Mouse (Mus musculus) urinary bladder, adult 2 months (tissue): Measurements from ENCODE around the gene Kcnip3. TPM values are rescaled to one million over a fixed set of nuclear protein-coding genes. Genes with fewer than 3 reads are reported as not detected.
A peak's percentile ranks its signal among the peaks of the same experiment; 100 is the strongest.

ENCODE experiments used
- DNase-seq: peaks from one replicate; pipeline ENCODE4 v3.0.0; 2022; ENCODE audit warnings: low spot score
- polyA plus RNA-seq: library from polyadenylated mRNA; depleted of rRNA; stranded (reverse); fragments of >200 nt; gene quantifications from 2 replicates; pipeline ENCODE4 v1.2.3, GENCODE M21; 2012

The Kcnip3 gene
- polyA plus RNA-seq, 1 experiment: 4.2 TPM

DNA sequence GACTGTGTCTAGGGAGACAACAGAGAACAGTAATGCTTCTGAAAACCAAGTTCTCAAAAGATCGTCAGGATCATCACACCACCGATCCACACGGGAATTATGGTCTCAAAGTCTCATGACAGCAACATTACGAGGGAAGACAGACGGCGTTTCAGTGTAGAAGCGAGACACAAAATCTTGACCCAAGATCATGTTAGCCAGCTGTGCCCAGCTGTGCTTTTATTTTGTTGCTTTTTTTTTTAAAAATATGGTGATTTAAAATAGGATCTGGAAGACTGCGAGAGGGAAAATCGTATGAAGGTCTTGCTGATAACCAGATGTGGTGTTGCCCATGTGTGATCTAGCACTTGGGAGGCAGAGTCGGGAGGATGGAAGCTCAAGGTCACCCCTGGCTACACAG is 51.2 kb downstream of the Kcnip3 start:
- no peak for DNase-seq

DNA sequence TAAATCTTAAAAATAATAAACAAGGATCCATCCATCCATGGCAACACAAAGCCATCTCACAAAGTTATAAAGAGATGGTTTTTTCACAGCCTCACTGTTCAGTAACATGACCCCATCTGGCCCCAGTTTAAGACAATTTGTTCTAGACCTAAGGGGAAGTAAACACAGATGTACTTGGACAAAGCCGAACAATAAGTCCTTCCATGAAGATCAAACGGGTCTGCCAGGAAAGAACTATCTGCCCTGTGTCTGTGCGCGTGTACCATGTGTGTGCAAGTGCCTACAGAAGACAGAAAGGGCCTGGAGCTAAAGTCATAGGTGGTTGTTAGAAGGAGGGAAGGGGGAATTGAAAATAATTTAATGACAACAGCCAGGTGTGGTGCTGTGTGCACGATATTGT is 51.7 kb downstream of the Kcnip3 start:
- no peak for DNase-seq

DNA sequence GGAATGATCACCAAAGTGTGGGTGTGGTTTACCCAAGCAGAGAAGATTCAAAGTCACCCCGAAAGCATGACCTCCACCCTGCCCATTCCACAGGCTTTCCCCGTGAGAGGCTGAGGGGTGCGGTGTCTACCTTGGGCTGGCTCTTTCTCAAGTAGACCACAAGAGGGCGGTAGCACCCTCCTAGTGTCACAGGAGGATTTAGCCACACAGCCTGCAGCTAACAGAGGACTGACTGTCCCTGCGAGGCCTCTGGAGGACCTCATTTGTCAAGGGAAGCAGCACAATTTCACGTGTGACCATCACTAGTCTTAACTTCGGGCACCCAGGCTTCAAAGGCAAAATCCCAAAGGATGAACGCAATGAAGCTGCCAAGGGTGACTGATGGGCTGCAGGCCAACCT is 59.6 kb downstream of the Kcnip3 start:
- peak; percentile 34 for DNase-seq

DNA sequence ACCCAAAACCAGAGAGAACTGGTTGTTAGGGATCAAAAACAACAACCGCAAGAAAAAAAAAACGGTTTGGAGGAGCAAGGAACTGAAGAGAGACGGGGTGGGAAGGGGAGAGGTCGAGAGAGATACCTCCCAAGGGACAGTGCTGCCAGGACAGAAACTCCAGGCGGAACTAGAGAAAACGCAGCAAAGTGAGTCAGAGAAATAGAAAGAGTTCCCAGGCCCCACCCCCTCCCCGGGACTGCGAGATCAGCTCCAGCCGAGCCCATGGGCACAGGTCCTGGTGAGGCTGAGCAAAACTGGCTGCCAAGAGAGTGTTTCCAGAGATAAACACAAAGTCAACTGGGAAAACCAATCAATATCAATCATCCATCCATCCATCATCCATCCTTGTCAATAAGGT is 60.5 kb downstream of the Kcnip3 start:
- no peak for DNase-seq

DNA sequence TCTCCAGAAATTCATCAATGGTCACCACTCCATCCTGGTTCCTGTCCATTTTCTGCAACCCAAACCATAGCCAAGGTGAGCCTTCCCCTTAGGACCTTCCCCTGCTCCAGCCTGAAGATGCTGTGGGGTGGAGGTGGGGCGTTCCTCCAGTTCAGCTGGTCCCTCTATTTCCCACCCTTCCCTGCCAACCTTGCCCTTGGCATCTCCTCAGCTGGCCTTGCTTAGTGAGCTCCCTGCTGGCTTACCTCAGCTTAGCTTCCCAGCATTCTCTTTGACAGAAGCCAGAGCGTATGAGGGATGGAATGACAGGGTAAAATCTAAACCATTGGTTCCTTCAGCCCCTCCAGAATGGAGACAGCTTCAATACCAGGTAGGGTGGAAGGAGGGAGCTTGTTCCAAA is 62.6 kb downstream of the Kcnip3 start:
- no peak for DNase-seq

DNA sequence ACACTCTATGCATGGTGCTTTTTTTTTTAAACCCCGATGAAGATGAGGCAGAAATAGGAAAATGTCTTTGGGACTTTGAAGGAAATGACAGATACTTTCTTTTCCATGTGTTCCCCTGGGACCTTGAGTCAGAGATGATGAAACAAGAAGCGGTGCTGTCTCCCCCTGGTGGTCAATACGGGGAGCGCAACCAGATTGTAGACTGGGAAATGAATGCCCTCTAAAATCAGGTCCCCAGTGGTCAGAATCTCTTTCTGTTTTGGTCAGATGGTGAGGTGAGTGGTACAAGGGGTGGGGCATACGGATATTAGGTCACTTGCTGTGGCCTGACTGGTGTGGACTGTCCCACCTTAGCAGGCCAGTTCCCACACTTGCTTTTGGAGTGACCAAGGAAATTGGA is 68.1 kb downstream of the Kcnip3 start:
- DNase-seq: peak; percentile 51

DNA sequence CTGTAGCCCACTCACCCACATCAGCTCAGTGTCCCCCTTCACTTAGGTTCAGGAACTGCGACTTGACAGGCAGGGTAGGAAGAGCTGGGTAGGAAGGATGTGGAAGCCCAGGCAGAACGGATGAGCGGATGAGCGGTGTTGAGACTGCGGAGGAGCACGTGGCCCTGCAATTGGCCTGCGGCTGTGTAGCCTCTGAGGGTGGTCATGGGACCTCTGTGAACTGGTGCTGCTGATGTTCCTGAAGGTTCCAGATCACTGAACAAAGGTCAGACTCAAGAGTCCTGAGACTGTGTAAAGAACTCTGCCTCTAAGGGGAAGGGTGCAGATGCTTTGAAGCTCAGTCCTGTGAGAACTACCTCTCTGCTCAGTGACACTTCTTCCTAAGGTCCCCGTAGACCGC is 68.8 kb downstream of the Kcnip3 start:
- DNase-seq: no peak

DNA sequence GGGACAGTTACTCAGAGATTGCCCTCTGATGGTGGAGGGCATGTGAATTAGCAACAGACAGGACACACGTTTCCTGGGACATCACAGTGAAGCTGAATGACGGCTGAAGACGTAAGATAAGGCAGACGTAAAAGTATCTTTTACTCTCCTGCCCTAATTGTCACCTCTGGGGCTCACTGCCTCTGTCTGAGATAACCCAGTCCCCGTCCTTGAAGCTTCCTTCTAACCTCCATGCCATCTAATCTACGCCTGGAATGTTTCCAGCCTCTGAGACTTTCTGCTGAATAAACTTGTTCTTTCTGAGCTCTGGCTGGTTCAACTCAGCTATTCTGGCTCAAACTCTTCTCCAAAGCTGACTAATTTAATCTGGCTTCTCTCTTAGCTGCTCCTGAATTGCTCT is 70.1 kb downstream of the Kcnip3 start:
- no peak for DNase-seq

DNA sequence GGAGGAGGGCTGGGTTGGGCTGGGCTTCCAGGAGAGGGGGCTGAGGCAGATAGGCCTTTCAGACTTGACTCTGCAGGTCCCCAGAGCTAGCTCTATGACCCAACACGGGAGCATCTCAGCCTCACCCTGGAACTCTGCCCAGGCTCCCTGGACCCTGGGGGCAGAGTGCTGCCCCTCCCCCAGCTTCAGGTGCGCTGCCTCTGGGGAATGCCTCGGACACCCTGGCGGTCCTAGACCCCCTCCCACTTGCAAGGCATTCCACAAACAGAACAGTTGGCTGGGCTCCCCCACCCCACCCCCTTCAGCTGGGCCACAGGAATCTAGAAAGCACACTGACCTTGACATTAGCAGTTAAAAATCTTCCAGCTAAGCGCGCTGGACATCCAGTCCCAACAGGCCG is 72.2 kb downstream of the Kcnip3 start:
- no peak for DNase-seq

DNA sequence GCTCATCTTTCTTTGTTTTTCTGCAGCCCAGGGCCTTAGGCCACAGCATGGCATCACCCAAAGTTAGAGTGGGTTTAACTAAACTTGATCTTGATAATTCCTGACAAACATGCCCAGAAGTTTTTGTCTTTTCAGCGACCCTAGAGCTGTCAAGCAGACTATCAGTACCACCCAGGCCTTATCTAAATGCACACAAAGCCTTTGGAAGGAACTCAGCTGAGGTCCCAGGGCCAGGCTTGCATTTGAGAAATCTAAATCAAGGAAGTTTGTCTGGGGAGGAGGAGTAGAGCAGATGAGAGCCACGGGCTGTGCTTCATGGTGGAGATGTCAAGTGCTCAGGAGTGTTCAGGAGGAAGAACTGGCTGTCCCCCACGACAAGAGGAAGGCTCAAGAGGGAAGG is 75.0 kb downstream of the Kcnip3 start:
- no peak for DNase-seq

DNA sequence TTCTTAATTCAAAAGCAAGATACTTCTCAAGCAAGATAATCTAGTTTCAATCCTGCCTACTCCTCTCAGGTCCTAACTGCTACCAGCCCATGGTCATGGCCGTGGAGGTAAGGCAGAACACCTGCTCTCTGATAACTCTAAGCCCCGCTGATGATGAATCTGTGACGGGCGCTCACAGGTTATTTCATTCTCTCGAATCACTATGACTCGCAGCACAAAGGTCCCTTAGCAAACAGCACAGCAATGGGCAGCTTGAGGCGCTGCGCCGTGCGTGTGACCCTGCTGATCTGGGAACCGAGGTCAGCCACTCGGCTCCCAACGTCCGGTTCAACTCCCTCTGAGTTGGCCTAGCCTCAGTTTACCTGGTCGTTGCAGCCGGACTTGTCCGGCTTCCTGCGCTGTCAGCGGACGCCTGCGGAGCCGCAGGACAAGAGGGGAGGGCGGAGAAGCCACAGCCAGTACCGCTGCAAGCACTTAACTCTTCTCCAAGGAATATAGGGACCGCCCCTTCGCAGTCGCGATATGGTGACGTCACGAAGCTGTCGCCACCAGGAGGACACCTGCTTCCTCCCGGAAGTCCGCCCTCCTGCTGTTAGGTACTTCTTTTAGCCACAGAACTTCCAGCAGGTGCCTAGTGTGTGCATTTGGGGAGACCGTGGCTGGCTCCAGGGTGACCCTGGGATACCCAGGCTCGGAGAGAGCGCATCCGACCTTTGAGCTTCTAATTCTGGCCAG is 77.7 kb downstream of the Kcnip3 start, which contains the start of gene Fahd2a:
Fahd2a (minus strand) TSS at position 511 of the 735 bp plus-strand sequence.
- peak; percentile 67 for DNase-seq

DNA sequence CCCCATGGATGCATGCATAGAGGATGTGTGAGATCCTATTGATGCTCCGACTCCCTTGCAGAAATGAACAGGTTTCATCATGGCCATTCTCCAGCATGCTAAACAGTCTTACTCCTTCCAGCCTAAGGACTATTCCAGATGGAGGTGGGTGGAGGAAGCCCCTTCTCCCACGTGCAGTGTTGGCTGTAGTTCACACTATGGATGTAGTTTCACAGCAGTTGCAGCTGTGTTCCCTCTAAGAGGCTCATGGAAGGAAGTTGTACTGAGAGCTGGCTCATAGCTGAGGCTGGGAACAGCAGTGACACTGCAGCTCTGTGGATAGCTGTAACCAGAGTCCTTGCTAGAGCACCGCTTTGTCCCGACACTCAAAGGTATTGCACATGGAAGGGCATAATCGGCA is 84.2 kb downstream of the Kcnip3 start:
- DNase-seq: no peak

DNA sequence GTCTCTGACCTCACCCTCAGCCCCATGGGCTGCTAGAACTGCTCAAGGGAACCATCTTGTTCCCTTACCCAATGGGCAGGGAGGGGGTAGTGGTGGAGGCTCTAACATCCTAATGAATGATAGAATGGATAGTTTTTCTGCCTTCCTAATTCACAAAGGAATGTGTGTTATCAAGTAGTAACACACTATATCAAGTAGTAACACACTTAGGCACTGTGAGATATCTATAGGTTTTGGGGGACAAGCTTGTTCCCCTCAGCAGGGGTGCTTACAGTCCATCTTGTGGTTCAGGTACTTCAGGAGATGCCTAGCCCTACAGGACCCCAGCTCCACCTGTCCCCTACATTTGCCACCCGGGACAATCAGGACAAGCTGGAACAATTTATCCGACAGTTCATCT is 86.3 kb downstream of the Kcnip3 start:
- DNase-seq: no peak

DNA sequence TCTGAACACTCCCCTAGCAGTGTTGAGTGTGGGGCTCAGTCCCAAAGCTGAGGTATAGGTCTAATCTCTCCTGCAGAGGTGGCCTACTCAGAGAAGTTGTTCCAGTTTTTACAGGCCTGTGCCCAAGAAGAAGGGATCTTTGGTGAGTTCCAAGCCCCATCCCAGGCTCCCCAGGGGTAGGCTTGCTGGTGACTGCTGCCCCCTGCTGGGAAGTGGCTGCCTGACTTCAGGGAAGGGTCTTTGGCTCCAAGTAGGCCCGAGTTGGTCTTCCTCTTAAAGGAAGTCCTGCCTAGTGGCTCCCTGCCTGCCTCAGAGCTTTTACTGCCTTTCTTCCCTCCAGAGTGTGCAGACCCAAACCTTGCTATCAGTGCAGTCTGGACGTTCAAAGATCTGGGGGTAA is 86.8 kb downstream of the Kcnip3 start:
- DNase-seq: no peak

DNA sequence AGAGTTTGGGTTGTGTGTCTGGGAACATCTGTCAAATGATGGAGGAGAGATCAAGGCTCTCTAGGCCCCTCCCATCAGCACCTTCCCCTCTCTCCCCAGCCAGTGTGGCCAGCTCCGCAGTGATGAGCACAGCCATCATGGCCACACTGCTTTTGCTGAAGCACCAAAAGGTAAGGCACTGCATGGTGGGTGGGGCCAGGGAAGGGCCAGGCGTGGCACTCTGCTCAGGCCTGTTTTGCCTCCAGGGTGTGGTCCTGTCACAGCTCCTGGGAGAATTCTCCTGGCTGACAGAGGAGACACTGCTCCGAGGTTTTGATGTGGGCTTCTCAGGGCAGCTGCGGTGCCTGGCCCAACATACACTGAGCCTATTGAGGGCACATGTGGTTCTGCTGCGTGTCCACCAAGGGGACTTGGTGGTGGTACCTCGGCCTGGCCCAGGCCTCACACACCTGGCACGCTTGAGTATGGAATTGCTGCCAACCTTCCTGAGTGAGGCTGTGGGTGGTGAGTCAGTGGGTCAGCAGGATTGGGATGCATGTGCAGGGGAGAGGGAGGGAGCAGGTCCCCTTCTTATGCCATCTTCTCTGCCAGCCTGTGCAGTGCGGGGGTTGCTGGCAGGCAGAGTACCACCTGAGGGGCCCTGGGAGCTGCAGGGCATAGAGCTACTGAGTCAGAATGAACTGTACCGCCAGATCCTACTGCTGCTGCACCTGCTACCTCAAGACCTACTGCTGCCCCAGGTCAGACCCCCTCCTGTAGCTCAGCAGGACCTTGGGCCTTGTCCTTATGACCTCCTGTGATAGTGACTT is 88.2 kb downstream of the Kcnip3 start:
- DNase-seq: no peak

DNA sequence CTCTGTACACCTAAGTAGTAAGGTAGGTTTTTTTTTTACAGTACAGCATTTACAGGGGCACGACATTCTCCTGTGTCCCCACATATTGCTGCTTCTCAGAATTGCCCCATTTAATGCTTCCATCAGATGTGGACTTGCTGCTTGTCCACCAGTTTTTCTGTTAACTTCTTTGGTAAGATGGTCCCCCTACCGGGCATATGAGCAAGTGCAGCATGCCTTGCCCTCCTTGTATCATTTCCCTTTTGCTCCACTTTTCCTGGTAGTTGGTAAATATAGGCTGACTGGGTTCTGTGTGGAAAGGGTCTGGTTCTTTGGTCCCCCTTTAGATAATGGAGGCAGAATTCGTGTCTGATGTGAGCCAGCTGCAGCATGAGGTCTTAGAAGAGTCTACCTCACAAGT is 91.7 kb downstream of the Kcnip3 start:
- no peak for DNase-seq

DNA sequence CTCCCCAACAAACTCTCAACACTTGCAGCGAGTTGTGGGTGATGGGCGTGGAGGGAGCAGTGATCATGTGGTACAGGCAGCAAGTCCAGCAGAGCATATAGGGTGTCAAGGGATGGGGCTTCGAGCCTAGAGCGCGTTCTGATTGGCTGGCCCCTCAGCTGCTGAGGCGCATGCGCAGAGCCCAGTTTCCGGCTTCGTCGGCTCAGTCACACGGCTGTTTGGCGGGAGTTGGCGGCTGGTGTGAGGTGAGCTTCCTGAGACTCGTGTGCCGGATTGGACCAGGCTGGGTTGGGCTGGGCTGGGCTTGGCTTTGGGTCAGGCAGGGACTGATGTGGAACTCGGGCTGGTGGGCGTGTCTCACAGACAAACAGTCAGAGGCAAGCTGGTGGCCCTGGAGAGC is 96.9 kb downstream of the Kcnip3 start, which contains the start of gene Gpat2:
Gpat2 (plus strand) TSS at position 223 of the 400 bp plus-strand sequence.
- no peak for DNase-seq

DNA sequence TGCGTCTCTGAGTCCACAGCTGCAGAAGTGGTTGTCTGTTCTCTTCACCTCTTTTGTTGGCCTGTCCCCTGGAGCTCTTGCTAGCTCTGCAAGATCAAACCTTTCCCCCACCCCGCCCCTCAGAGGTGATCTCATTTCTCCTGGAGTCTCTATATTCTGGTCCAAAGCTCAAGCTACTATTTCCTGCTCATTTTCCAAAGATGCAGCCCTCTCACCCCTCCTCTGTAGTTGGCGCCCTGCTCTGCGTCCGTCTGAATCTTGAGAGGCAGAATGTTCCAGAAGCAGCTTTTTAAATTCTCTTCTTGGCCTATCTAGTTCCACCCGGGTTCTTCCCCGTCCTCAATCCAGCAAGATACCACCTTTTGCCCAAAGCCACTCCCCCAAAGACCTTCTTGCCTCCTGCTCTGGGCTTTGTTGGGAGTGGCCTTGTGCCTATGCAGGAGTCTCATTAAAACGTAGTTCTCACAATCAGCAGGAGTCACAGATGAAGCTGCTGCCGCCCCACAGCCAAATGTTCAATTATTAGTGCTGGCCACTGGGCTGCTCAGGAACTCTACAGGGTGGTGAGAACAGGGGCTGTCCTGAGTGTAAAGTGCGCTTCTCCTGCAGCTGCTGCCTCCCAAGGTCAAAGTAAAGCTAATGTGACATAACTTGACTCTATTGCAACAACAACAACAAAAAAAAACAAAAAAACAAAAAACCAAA is 103.5 kb downstream of the Kcnip3 start:
- no peak for DNase-seq

DNA sequence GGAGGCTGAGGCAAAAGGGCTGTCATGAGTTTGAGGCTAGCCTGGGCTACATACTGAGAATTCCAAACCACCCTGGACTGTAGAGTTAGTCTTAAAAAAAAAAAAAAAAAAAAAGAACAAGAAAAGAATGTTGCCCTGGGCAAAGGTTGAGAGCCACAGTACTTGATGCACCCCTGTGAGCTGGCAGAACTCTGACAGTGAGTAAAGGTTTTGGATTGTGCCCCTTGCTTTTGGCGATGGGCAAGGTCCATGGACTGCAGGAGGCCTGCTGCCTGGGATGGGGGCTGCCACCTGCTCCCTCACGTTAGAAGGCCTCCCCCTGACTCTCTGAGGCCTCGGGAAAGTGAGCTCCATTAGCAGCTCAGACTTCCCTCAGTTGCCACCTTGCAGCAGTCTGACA is 105.2 kb downstream of the Kcnip3 start:
- no peak for DNase-seq

DNA sequence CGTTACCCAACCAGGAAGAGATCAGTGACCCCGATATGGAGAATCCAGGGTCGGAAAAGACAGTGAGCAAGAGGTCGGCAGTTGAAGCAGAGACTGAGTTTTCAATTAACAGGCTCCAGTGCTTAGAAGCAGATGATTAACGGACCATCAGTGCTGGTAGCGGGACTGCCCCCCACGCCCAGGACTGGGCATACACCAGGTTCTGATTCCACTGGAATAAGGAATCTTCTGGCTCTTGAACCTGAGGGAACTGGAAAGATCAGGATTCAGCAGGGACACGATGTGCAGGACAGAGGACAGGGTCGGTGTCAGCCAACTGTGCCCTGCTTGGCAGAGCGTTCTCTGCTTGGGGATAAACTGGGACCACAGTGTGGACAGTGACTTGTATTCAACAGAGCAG is 106.1 kb downstream of the Kcnip3 start:
- DNase-seq: no peak

DNA sequence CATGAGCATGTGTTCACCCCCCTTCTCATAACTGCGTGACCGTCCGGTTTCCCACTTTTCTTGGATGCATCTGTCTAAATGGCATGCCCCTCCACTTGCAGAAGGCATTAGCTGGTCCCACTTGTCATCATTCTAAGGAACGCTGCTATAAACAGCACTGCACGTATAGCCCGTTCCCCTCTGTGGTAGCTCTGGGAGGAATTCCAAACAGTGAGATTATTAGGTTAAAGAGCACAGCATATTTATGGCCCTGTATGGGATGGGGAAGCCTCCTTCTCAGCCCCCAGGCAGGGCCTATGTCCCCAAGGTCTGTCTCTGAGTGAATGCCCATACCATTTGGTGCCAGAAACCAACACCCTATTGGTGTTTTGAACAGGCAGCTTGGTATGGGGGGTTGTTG is 110.8 kb downstream of the Kcnip3 start:
- DNase-seq: no peak
